8 mouse cellular contexts compared by ENCODE assay signal in genomic region chr6:16797669-16798068, GRCm38 (mm10).
DNase-seq lines count a peak whose midpoint lies in the region; ATAC-seq and TF ChIP-seq lines count a peak whose summit lies in the region.

No protein-coding gene starts in this region.

- no peak overlapping the region for H3K4me3 ChIP-seq in heart, adult 2 months
- no peak overlapping the region for H3K4me3 ChIP-seq in layer of hippocampus, adult 2 months

- intact Hi-C loops in heart, adult 2 months (cut with DNase I) = no loop called here
- intact Hi-C loops in heart, postnatal 25 days (cut with DNase I) = no loop called here

- TF ChIP-seq CTCF in heart, adult 2 months (IDR thresholded peaks at IDR 0.05) = peak; percentile 54
- TF ChIP-seq CTCF in layer of hippocampus, adult 2 months (conservative IDR thresholded peaks at IDR 0.05) = peak; percentile 83

- DNase-seq in heart, adult 2 months = no peak
- no peak for DNase-seq in heart, postnatal 25 days (ENCODE audit: low spot score)
- DNase-seq in heart, postnatal 4 days = peak; percentile 36
- peak; percentile 4 to 46 for DNase-seq in layer of hippocampus, adult 2 months (ENCODE audit: low spot score in 2 of 2)
- DNase-seq in lung, postnatal 25 days (ENCODE audit: low spot score) = peak; percentile 2
- peak; percentile 10 to 11 for DNase-seq in right cerebral cortex, postnatal 36 days (ENCODE audit: low spot score in 2 of 2)

- 38% methylated on average over 10 of the region's 10 CpGs for WGBS in heart, adult 2 months

- H3K27me3 ChIP-seq in heart, adult 2 months (ENCODE audit: control insufficient read depth, insufficient read depth, low read length) = no peaks in the 10 kb centered on the region

- TF ChIP-seq POLR2A in heart, adult 2 months (IDR thresholded peaks at IDR 0.05; ENCODE audit: insufficient read depth, low read depth, low read length) = no peak

- ATAC-seq in common myeloid progenitor, adult 5-6 weeks (replicated peaks; ENCODE audit: low read depth, poor library complexity, severe bottlenecking) = peak; percentile 56; the same call in 1 of the 2 replicates
- ATAC-seq in activated CD4-positive, CD25-positive, alpha-beta regulatory T cell, adult 4 months = no peak

- H3K36me3 ChIP-seq in heart, adult 2 months (ENCODE audit: control insufficient read depth, insufficient read depth, low read length) = no peaks in the 10 kb centered on the region

- TF ChIP-seq EP300 in heart, adult 2 months (IDR thresholded peaks at IDR 0.05; ENCODE audit: insufficient read depth, low read depth, low read length) = no peak

- H3K9ac ChIP-seq in heart, adult 2 months (ENCODE audit: low read depth, low read length) = no peak overlapping the region

- H3K79me2 ChIP-seq in heart, adult 2 months (replicated peaks; ENCODE audit: control insufficient read depth, insufficient read depth, low read length) = no peaks in the 10 kb centered on the region

- no peaks in the 10 kb centered on the region; the same call in 1 of the 2 replicates for H3K4me1 ChIP-seq in heart, adult 2 months (ENCODE audit: control insufficient read depth, insufficient read depth, low read length)

- no peak overlapping the region for H3K27ac ChIP-seq in heart, adult 2 months
- H3K27ac ChIP-seq in layer of hippocampus, adult 2 months = no peak overlapping the region

Comparison
In these comparisons a context has a peak if more than half of its experiments do, and no peak if none do; other contexts are left out.
1. DNase-seq: peak in heart, postnatal 4 days (single experiment), layer of hippocampus, adult 2 months (2 of 2), lung, postnatal 25 days (single experiment) and right cerebral cortex, postnatal 36 days (2 of 2); none in heart, adult 2 months (0 of 2) and heart, postnatal 25 days (single experiment).